Comparison of ENCODE assay signal across 16 mouse cellular contexts in the genomic region with DNA sequence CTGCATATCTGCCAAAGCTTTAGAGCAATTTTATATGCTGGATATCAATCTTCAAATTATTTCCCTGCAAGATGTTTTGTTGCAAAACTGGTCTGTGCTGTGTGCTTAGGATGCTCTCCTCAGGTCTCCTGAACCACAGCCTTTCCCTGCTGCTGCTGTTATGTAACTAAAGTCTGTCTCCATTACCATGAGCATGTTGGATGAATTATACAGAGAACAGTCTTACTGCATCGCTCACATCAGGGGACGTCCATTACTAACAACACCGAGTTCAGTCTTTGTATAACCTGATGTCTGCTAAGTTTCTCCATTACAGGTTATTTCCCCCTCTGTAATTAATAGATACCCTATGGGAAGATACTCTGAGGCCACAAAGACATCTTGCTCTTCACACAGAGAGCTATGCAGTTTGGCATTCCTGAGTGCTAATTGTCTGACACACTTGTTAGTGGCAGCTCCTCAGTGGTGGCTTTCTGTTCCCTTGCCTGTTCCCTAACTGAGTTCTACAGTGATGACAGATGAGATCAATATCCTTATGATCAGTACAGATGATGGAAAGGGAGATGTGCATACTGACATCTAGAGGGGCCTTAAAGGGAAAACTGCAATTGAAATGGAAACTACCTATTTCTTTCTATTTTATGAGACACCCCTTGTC.
"Had no signal": no experiment of that assay in that cellular context is flagged by ENCODE, and none has a peak within 500 bp of the region (broad histone marks: within the 10 kb centered on the region; RNA-seq: fewer than 3 reads in every experiment).

No protein-coding gene starts in this region.

- ATAC-seq: intestine, embryonic 16.5 days had no signal

- H3K27me3 ChIP-seq: kidney, embryonic 15.5 days; limb, embryonic 13.5 days; midbrain, embryonic 12.5 days had no signal

- H3K27ac ChIP-seq: kidney, embryonic 15.5 days; limb, embryonic 13.5 days; liver, embryonic 14.5 days; midbrain, embryonic 12.5 days had no signal

- DNase-seq: kidney, adult 2 months; kidney, postnatal 14 days; layer of hippocampus, postnatal 36 days; left cerebral cortex, postnatal 4 days; lung, adult 18-20 months; lung, postnatal 36 days; retina, postnatal 1 day; right cerebral cortex, postnatal 4 days; spleen, adult 18-20 months; thymus, adult 2 months; thymus, postnatal 25 days had no signal

- H3K4me1 ChIP-seq: kidney, embryonic 15.5 days; limb, embryonic 13.5 days; midbrain, embryonic 12.5 days had no signal

- H3K36me3 ChIP-seq: kidney, embryonic 15.5 days; limb, embryonic 13.5 days; midbrain, embryonic 12.5 days had no signal

- H3K4me3 ChIP-seq: kidney, embryonic 15.5 days; limb, embryonic 13.5 days; midbrain, embryonic 12.5 days had no signal

- H3K4me2 ChIP-seq: kidney, embryonic 15.5 days; limb, embryonic 13.5 days; midbrain, embryonic 12.5 days had no signal

- H3K9me3 ChIP-seq: kidney, embryonic 15.5 days; limb, embryonic 13.5 days; midbrain, embryonic 12.5 days had no signal

- H3K9ac ChIP-seq: kidney, embryonic 15.5 days; limb, embryonic 13.5 days; liver, embryonic 14.5 days; midbrain, embryonic 12.5 days had no signal
